Mouse (Mus musculus) brain, embryonic 14.5 days (tissue): Measurements from ENCODE around the gene Cdk4.

ENCODE experiments used
- CTCF ChIP-seq: fragments of 200-500 bp; IDR thresholded peaks from 2 replicates; pipeline ENCODE4 v1.5.1; 2012; ENCODE audit warnings: inconsistent platforms, mild to moderate bottlenecking, moderate library complexity, borderline replicate concordance; ENCODE audit not compliant: insufficient read depth, insufficient read length; ENCODE audit errors: extremely low read depth
- POLR2A ChIP-seq: fragments of 200-500 bp; IDR thresholded peaks from 2 replicates; pipeline ENCODE4 v1.6.1; 2012; ENCODE audit warnings: mild to moderate bottlenecking, inconsistent platforms, borderline replicate concordance; ENCODE audit not compliant: poor library complexity, insufficient read depth, insufficient read length, severe bottlenecking; ENCODE audit errors: extremely low read depth

GRCm38 (mm10) chr10:127101151-127101550, 37.8 kb downstream of the Cdk4 start:
- TF ChIP-seq CTCF (no peak), POLR2A (no peak)
